Mouse (Mus musculus): ENCODE results near the gene Serinc3. TPM values are rescaled to one million over a fixed set of nuclear protein-coding genes. Genes with fewer than 3 reads are reported as not detected.

The Serinc3 gene
- polyA plus RNA-seq, 1 experiment, result 88.9 TPM

GRCm38 (mm10) chr2:163584088-163584426 is 60.9 kb downstream of the Serinc3 start:
- Histone ChIP-seq H3K27me3 (ENCODE audit: control insufficient read depth, insufficient read depth, insufficient read length) (no peaks in the 10 kb centered on the region), H3K4me2 (ENCODE audit: low read depth) (no peak overlapping the region), H3K36me3 (ENCODE audit: control insufficient read depth, insufficient read depth) (no peaks in the 10 kb centered on the region), H3ac (ENCODE audit: control insufficient read depth, insufficient read length) (no peak overlapping the region), H3K79me2 (ENCODE audit: control insufficient read depth, insufficient read depth) (no peaks in the 10 kb centered on the region), H3K4me3 (no peak overlapping the region)
- TF ChIP-seq MYOG (IDR thresholded peaks at IDR 0.05; ENCODE audit: control insufficient read depth in 1 of 3, insufficient read depth in 1 of 3, insufficient read length in 2 of 3, low read depth in 2 of 3) (no peak), TCF12 (IDR thresholded peaks at IDR 0.05; ENCODE audit: insufficient read depth, poor library complexity, severe bottlenecking) (no peak), E2F4 (IDR thresholded peaks at IDR 0.05; ENCODE audit: insufficient read depth) (no peak), CEBPB (IDR thresholded peaks at IDR 0.05; ENCODE audit: insufficient read depth, poor library complexity, severe bottlenecking) (no peak), POLR2AphosphoS2 (IDR thresholded peaks at IDR 0.05; ENCODE audit: insufficient read length, low read depth) (no peak)

DNA sequence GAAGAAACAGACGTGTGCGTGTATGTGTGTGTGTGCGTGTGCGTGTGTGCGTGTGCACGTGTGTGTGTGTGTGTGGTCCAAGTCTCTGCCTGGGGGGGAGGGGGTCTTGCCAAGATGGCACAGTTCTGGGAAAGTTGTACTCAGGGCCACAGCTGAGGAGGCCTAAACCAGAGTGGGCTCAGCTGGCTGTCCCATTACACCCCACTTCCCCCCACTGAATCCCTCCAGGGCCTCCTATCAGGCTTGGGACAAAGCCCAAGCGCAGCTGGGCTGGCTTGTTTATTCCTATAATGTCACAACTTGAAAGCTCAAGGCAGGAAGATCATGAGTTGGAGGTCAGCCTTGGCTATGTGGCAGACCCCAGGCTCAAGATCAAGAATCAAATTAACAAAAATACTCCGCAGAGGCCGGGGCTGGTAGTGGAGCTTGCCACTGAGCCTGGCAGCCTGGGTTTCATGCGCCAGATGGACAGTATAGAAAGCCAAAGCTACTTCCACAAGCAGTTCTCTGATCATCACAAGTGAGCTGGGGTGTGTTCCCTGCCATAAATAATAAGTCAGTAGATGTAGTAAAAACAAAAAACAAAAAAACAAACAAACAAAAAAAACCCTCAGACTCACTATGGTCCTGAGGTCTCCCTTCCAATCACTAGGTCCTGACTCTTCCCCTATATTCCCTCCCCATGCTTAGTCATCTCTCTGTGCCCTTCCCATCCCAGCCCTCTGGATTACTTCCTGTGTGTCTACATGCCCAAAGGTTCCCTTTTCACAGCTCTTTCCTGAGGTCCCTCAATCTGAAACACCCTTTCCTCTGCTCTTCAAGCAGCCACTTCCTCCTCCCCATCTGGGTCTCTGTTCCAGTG is 61.5 kb downstream of the Serinc3 start:
- no peak overlapping the region for H3K4me2 ChIP-seq (ENCODE audit: low read depth)
- no peaks in the 10 kb centered on the region for H3K79me2 ChIP-seq (ENCODE audit: control insufficient read depth, insufficient read depth)
- TF ChIP-seq MYOD1 (IDR thresholded peaks at IDR 0.05; ENCODE audit: control insufficient read depth in 1 of 3, insufficient read length in 2 of 3, low read depth in 2 of 3), result no peak
- TF ChIP-seq MYOG (IDR thresholded peaks at IDR 0.05; ENCODE audit: control insufficient read depth in 1 of 3, insufficient read depth in 1 of 3, insufficient read length in 2 of 3, low read depth in 2 of 3), result no peak
- no peak for TF ChIP-seq TCF12 (IDR thresholded peaks at IDR 0.05; ENCODE audit: insufficient read depth, poor library complexity, severe bottlenecking)
- no peaks in the 10 kb centered on the region for H3K27me3 ChIP-seq (ENCODE audit: control insufficient read depth, insufficient read depth, insufficient read length)
- H3K36me3 ChIP-seq (ENCODE audit: control insufficient read depth, insufficient read depth), result no peaks in the 10 kb centered on the region
- H3K4me3 ChIP-seq, result no peak overlapping the region
- H3ac ChIP-seq (ENCODE audit: control insufficient read depth, insufficient read length), result no peak overlapping the region

DNA sequence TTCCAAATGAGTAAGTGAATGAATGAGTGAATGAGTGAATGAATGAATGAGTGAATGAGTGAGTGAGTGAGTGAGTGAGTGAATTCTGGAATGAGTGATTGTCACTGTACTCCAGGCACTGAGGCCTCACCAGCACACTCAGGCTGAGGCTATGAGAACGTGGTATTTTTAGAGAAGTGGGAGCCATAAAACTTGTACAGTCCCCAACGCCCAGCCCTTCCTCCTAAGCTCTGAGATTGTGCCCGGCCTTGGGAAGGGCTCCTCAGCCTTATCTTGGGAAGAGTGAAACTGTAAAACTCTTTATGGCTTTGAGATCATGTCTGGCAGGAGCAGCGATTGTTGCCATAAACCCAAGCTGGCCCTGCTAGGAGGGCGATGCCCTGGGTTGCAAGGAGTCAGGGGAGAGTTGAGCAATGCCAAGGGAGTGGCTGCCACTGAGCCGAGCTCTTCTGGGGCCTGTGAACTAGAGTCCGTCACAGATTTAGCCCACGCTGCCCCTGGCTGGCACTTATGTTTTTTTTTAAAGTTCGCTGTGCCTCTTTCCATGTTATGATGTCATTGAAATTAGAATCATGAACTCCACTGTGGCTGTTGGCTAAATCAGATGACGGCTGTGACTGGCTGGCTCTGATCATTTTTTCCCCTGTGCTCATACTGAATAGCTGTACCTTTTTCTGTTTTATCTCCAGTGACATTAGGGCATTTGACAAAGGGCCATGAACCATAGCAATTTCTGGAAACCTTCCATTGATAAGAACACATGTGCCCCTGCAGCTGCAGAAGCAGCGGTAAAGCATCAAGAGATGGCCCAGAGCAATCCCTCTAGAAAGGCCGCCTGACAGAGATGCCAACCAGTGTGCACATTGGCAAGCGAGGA is 64.6 kb downstream of the Serinc3 start:
- Histone ChIP-seq H3K79me2 (ENCODE audit: control insufficient read depth, insufficient read depth) (no peaks in the 10 kb centered on the region), H3K36me3 (ENCODE audit: control insufficient read depth, insufficient read depth) (no peaks in the 10 kb centered on the region), H3ac (ENCODE audit: control insufficient read depth, insufficient read length) (no peak overlapping the region), H3K27me3 (ENCODE audit: control insufficient read depth, insufficient read depth, insufficient read length) (peaks cover 4% of the 10 kb centered on the region), H3K4me2 (ENCODE audit: low read depth) (peak overlapping the region; percentile 60), H3K4me3 (no peak overlapping the region)
- TF ChIP-seq CEBPB (IDR thresholded peaks at IDR 0.05; ENCODE audit: insufficient read depth, poor library complexity, severe bottlenecking), result peak; percentile 90
- no peak for TF ChIP-seq MYOG (IDR thresholded peaks at IDR 0.05; ENCODE audit: control insufficient read depth in 1 of 3, insufficient read depth in 1 of 3, insufficient read length in 2 of 3, low read depth in 2 of 3)

DNA sequence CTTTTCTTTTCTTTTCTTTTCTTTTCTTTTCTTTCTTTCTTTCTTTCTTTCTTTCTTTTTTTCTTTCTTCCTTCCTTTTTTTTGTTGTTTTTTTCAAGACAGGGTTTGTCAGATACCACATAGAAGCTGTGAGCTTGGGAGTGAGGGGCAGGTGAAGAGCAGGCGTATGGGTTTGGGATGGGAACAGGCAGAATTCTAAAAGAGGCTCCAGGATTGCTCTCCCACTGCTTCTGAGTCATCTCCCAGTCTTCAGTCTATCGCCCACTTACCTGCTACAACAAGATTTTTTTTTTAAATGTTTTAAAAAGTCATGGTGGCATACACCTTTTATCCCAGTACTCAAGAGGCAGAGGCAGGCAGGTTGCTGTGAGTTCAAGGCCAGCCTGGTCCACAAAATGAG is 66.9 kb downstream of the Serinc3 start:
- no peak overlapping the region for H3ac ChIP-seq (ENCODE audit: control insufficient read depth, insufficient read length)
- no peaks in the 10 kb centered on the region for H3K79me2 ChIP-seq (ENCODE audit: control insufficient read depth, insufficient read depth)

DNA sequence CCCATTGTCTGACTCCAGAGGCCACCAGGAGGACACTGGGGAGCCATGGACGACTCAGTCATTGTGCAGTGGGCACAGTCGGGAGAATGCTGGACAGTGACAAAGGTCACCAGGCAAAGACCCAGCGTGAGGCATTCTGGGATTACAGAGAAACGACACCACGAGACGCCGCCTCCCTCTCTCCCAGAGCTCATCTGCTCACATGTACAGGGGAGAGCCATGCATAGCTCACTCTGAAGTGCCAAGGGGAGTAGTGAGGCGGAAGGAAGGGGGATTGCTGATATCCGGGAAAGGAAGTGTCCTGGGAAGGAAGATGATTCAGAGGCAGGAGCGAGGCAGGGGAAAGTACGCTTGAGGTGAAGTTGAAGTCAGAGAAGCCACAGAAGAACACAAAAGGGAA is 69.7 kb downstream of the Serinc3 start:
- TF ChIP-seq MAX (IDR thresholded peaks at IDR 0.05; ENCODE audit: low read depth) (no peak), SRF (IDR thresholded peaks at IDR 0.05; ENCODE audit: control insufficient read depth, insufficient read length, low read depth) (no peak), TCF3 (IDR thresholded peaks at IDR 0.05; ENCODE audit: insufficient read length, low read depth) (no peak), USF1 (IDR thresholded peaks at IDR 0.05; ENCODE audit: low read depth) (no peak), MYOG (IDR thresholded peaks at IDR 0.05; ENCODE audit: control insufficient read depth in 1 of 3, insufficient read depth in 1 of 3, insufficient read length in 2 of 3, low read depth in 2 of 3) (no peak), POLR2AphosphoS2 (IDR thresholded peaks at IDR 0.05; ENCODE audit: insufficient read length, low read depth) (no peak), E2F4 (IDR thresholded peaks at IDR 0.05; ENCODE audit: insufficient read depth) (no peak), TCF12 (IDR thresholded peaks at IDR 0.05; ENCODE audit: insufficient read depth, poor library complexity, severe bottlenecking) (no peak), MYOD1 (IDR thresholded peaks at IDR 0.05; ENCODE audit: control insufficient read depth in 1 of 3, insufficient read length in 2 of 3, low read depth in 2 of 3) (no peak), REST (IDR thresholded peaks at IDR 0.05; ENCODE audit: insufficient read depth, insufficient read length) (no peak), POLR2A (IDR thresholded peaks at IDR 0.05; ENCODE audit: insufficient read length, low read depth) (no peak), CEBPB (IDR thresholded peaks at IDR 0.05; ENCODE audit: insufficient read depth, poor library complexity, severe bottlenecking) (no peak)
- Histone ChIP-seq H3K36me3 (ENCODE audit: control insufficient read depth, insufficient read depth) (no peaks in the 10 kb centered on the region), H3K4me3 (no peak overlapping the region), H3K27me3 (ENCODE audit: control insufficient read depth, insufficient read depth, insufficient read length) (peaks cover 46% of the 10 kb centered on the region), H3K4me2 (ENCODE audit: low read depth) (no peak overlapping the region), H3K79me2 (ENCODE audit: control insufficient read depth, insufficient read depth) (no peaks in the 10 kb centered on the region), H3ac (ENCODE audit: control insufficient read depth, insufficient read length) (no peak overlapping the region)

More for the DNA sequence above, 66.9 kb downstream of the Serinc3 start:
- Histone ChIP-seq H3K4me2 (ENCODE audit: low read depth) (no peak overlapping the region), H3K27me3 (ENCODE audit: control insufficient read depth, insufficient read depth, insufficient read length) (peaks cover 27% of the 10 kb centered on the region), H3K36me3 (ENCODE audit: control insufficient read depth, insufficient read depth) (no peaks in the 10 kb centered on the region), H3K4me3 (no peak overlapping the region)
- TF ChIP-seq MAX (IDR thresholded peaks at IDR 0.05; ENCODE audit: low read depth), result no peak
- no peak for TF ChIP-seq REST (IDR thresholded peaks at IDR 0.05; ENCODE audit: insufficient read depth, insufficient read length)
- TF ChIP-seq USF1 (IDR thresholded peaks at IDR 0.05; ENCODE audit: low read depth), result no peak
- TF ChIP-seq MYOD1 (IDR thresholded peaks at IDR 0.05; ENCODE audit: control insufficient read depth in 1 of 3, insufficient read length in 2 of 3, low read depth in 2 of 3), result no peak
- no peak for TF ChIP-seq E2F4 (IDR thresholded peaks at IDR 0.05; ENCODE audit: insufficient read depth)
- no peak for TF ChIP-seq TCF12 (IDR thresholded peaks at IDR 0.05; ENCODE audit: insufficient read depth, poor library complexity, severe bottlenecking)
- TF ChIP-seq MYOG (IDR thresholded peaks at IDR 0.05; ENCODE audit: control insufficient read depth in 1 of 3, insufficient read depth in 1 of 3, insufficient read length in 2 of 3, low read depth in 2 of 3), result no peak
- no peak for TF ChIP-seq POLR2A (IDR thresholded peaks at IDR 0.05; ENCODE audit: insufficient read length, low read depth)
- no peak for TF ChIP-seq TCF3 (IDR thresholded peaks at IDR 0.05; ENCODE audit: insufficient read length, low read depth)
- no peak for TF ChIP-seq POLR2AphosphoS2 (IDR thresholded peaks at IDR 0.05; ENCODE audit: insufficient read length, low read depth)
- no peak for TF ChIP-seq CEBPB (IDR thresholded peaks at IDR 0.05; ENCODE audit: insufficient read depth, poor library complexity, severe bottlenecking)
- no peak for TF ChIP-seq SRF (IDR thresholded peaks at IDR 0.05; ENCODE audit: control insufficient read depth, insufficient read length, low read depth)

All from myocyte (in vitro differentiated cells).